Mouse (Mus musculus): ENCODE results near the gene Trpc4ap.
A peak's percentile ranks its signal among the peaks of the same experiment; 100 is the strongest.

The Trpc4ap gene

GRCm38 (mm10) chr2:155691336-155691722 is 855 bp downstream of the Trpc4ap start:
- DNase-seq, result no peak

- no peak for DNase-seq
Measured at GRCm38 (mm10) chr2:155689211-155689610, 3.0 kb downstream of the Trpc4ap start.

- DNase-seq, result no peak
Measured at GRCm38 (mm10) chr2:155687746-155688145, 4.4 kb downstream of the Trpc4ap start.

- DNase-seq, result no peak
Measured at GRCm38 (mm10) chr2:155686572-155686971, 5.6 kb downstream of the Trpc4ap start.

- no peak for DNase-seq
Measured at GRCm38 (mm10) chr2:155683821-155684220, 8.4 kb downstream of the Trpc4ap start.

GRCm38 (mm10) chr2:155683137-155683536 is 9.0 kb downstream of the Trpc4ap start:
- no peak for DNase-seq

- DNase-seq, result no peak
Measured at GRCm38 (mm10) chr2:155681874-155682273, 10.3 kb downstream of the Trpc4ap start.

GRCm38 (mm10) chr2:155681194-155681593 is 11.0 kb downstream of the Trpc4ap start:
- DNase-seq, result no peak

- DNase-seq, result no peak
Measured at GRCm38 (mm10) chr2:155680591-155680990, 11.6 kb downstream of the Trpc4ap start.

- no peak for DNase-seq
Measured at GRCm38 (mm10) chr2:155679586-155680110, 12.5 kb downstream of the Trpc4ap start.

GRCm38 (mm10) chr2:155675118-155675517 is 17.1 kb downstream of the Trpc4ap start:
- DNase-seq, result peak in 1 of 2 experiments; percentile 33

- DNase-seq, result peak; percentile 66 to 68
Measured at GRCm38 (mm10) chr2:155673546-155673945, 18.6 kb downstream of the Trpc4ap start.

GRCm38 (mm10) chr2:155671236-155671635 is 20.9 kb downstream of the Trpc4ap start:
- no peak for DNase-seq

GRCm38 (mm10) chr2:155668461-155668860 is 23.7 kb downstream of the Trpc4ap start:
- DNase-seq, result peak in 1 of 2 experiments; percentile 26

- no peak for DNase-seq
Measured at GRCm38 (mm10) chr2:155667881-155668280, 24.3 kb downstream of the Trpc4ap start.

- no peak for DNase-seq
Measured at GRCm38 (mm10) chr2:155663910-155664460, 28.2 kb downstream of the Trpc4ap start.

- peak; percentile 52 to 68 for DNase-seq
Measured at GRCm38 (mm10) chr2:155663097-155663496, 29.1 kb downstream of the Trpc4ap start.

GRCm38 (mm10) chr2:155662390-155662789 is 29.8 kb downstream of the Trpc4ap start:
- DNase-seq, result no peak

- DNase-seq, result no peak
Measured at GRCm38 (mm10) chr2:155655759-155656372, 36.3 kb downstream of the Trpc4ap start.

GRCm38 (mm10) chr2:155652618-155653017 is 39.6 kb downstream of the Trpc4ap start:
- DNase-seq, result no peak

- DNase-seq, result no peak
Measured at GRCm38 (mm10) chr2:155645746-155646145, 46.4 kb downstream of the Trpc4ap start.

GRCm38 (mm10) chr2:155641540-155642472 is 50.4 kb downstream of the Trpc4ap start:
- peak; percentile 28 to 45 for DNase-seq

- DNase-seq, result peak; percentile 72 to 78
Measured at GRCm38 (mm10) chr2:155640656-155641055, 51.5 kb downstream of the Trpc4ap start.

Data from cerebellum, postnatal 36 days (tissue).